Mouse (Mus musculus) ES-E14 (cell line): Measurements from ENCODE around the gene Tnfsf8. TPM values are rescaled to one million over a fixed set of nuclear protein-coding genes. Genes with fewer than 3 reads are reported as not detected.

ENCODE experiments used
- DNase-seq: peaks from one replicate; pipeline ENCODE4 v3.0.0-alpha.2; 2013; ENCODE audit warnings: low read depth, low spot score
- H3K27ac ChIP-seq: 2 replicates; pipeline ENCODE4 v1.5.1; 2012; ENCODE audit warnings: low read depth, mild to moderate bottlenecking, low read length, moderate library complexity, mixed read lengths; ENCODE audit not compliant: poor library complexity, insufficient read depth, severe bottlenecking
- H3K36me3 ChIP-seq: 2 replicates; pipeline ENCODE4 v1.6.1; 2012; ENCODE audit warnings: mild to moderate bottlenecking, low read length, moderate library complexity, mixed read lengths; ENCODE audit not compliant: control insufficient read depth, poor library complexity, insufficient read depth, severe bottlenecking
- H3K4me1 ChIP-seq, 2 experiments: fragments of 150-350 bp in 1 of 2; sonication (generic) in 1 of 2; 2 replicates each; pipeline ENCODE4 v1.6.1; 2012; ENCODE audit warnings: low read length in 2 of 2, mild to moderate bottlenecking in 1 of 2, mixed read lengths in 1 of 2; ENCODE audit not compliant: control insufficient read depth in 2 of 2, insufficient read depth in 2 of 2, poor library complexity in 1 of 2
- H3K4me3 ChIP-seq, 2 experiments: fragments of 150-350 bp in 1 of 2; sonication (generic) in 1 of 2; 2 replicates each; pipeline ENCODE4 v1.5.1; 2012; ENCODE audit warnings: low read length in 2 of 2, low read depth in 1 of 2, mild to moderate bottlenecking in 1 of 2, mixed read lengths in 1 of 2; ENCODE audit not compliant: insufficient read depth in 1 of 2, poor library complexity in 1 of 2, severe bottlenecking in 1 of 2
- H3K9ac ChIP-seq: 2 replicates; pipeline ENCODE4 v1.6.1; 2012; ENCODE audit warnings: low read depth, mild to moderate bottlenecking, low read length, mixed read lengths; ENCODE audit not compliant: poor library complexity, insufficient read depth, severe bottlenecking
- H3K9me3 ChIP-seq: fragments of 150-350 bp; sonication (generic); 2 replicates; pipeline ENCODE4 v1.6.1; 2012; ENCODE audit warnings: low read depth, mild to moderate bottlenecking, low read length; ENCODE audit not compliant: control insufficient read depth, insufficient read depth
- CHD2 ChIP-seq: IDR thresholded peaks from 2 replicates; pipeline ENCODE4 v1.6.1; 2014; ENCODE audit warnings: mild to moderate bottlenecking, low read depth, low read length, inconsistent platforms
- HCFC1 ChIP-seq: IDR thresholded peaks from 2 replicates; pipeline ENCODE4 v1.6.1; 2012; ENCODE audit warnings: low read length, inconsistent platforms, borderline replicate concordance; ENCODE audit not compliant: insufficient read depth
- MAFK ChIP-seq: IDR thresholded peaks from 2 replicates; pipeline ENCODE4 v1.6.1; 2014; ENCODE audit warnings: mild to moderate bottlenecking, low read depth, low read length, inconsistent platforms; ENCODE audit not compliant: insufficient read depth
- ZC3H11A ChIP-seq: IDR thresholded peaks from 2 replicates; pipeline ENCODE4 v1.6.1; 2012; ENCODE audit warnings: low read depth, mild to moderate bottlenecking, inconsistent platforms, low read length, borderline replicate concordance
- ZNF384 ChIP-seq: IDR thresholded peaks from 2 replicates; pipeline ENCODE4 v1.6.1; 2012; ENCODE audit warnings: low read depth, low read length, inconsistent platforms
- in situ Hi-C, 2 experiments: fragments of 600-800 bp; cut with MboI; formaldehyde crosslinking; loops; one replicate each; pipeline ENCODE4 v1.15.1; 2025; ENCODE audit warnings: low sequenced_read_pairs in 2 of 2, inconsistent platforms in 1 of 2; ENCODE audit not compliant: unreplicated experiment in 2 of 2
- total RNA-seq: library from RNA; depleted of rRNA; stranded (reverse); fragments of 300-350 nt; gene quantifications from 2 replicates; pipeline ENCODE4 v1.2.3, GENCODE M21; 2012

Tnfsf8 gene
- total RNA-seq, 1 experiment = 0.04 TPM

GRCm38 (mm10) chr4:63846881-63847597 lies 14.1 kb downstream of the Tnfsf8 start:
- no peak for DNase-seq
- Histone ChIP-seq H3K9me3 (no peaks in the 10 kb centered on the region), H3K27ac (no peak overlapping the region; the same call in 1 of the 2 replicates), H3K4me3 (no peak overlapping the region), H3K4me1 (no peaks in the 10 kb centered on the region), H3K36me3 (no peaks in the 10 kb centered on the region), H3K9ac (no peak overlapping the region)
- TF ChIP-seq HCFC1 (no peak), ZNF384 (no peak), ZC3H11A (no peak), MAFK (no peak), CHD2 (no peak)
- in situ Hi-C loops = no loop called here

- in situ Hi-C loops = no loop called here
- Histone ChIP-seq H3K36me3 (no peaks in the 10 kb centered on the region), H3K9me3 (no peaks in the 10 kb centered on the region), H3K9ac (no peak overlapping the region), H3K4me1 (no peaks in the 10 kb centered on the region), H3K4me3 (no peak overlapping the region), H3K27ac (no peak overlapping the region)
- TF ChIP-seq HCFC1 = no peak
- no peak for TF ChIP-seq CHD2
- TF ChIP-seq ZC3H11A = no peak
- TF ChIP-seq ZNF384 = no peak
- no peak for TF ChIP-seq MAFK
- DNase-seq = no peak
These were observed 15.4 kb downstream of the Tnfsf8 start for GRCm38 (mm10) chr4:63845760-63846159.

- no peak overlapping the region for H3K9ac ChIP-seq
- TF ChIP-seq MAFK = no peak
- no peak for TF ChIP-seq HCFC1
- TF ChIP-seq ZNF384 = no peak
- TF ChIP-seq ZC3H11A = no peak
- TF ChIP-seq CHD2 = no peak
- DNase-seq = peak; percentile 24
- in situ Hi-C loops = no loop called here
- no peak overlapping the region for H3K4me3 ChIP-seq
- H3K36me3 ChIP-seq = no peaks in the 10 kb centered on the region
- H3K27ac ChIP-seq = no peak overlapping the region
- H3K9me3 ChIP-seq = no peaks in the 10 kb centered on the region
- H3K4me1 ChIP-seq = no peaks in the 10 kb centered on the region
These were observed 17.2 kb downstream of the Tnfsf8 start for GRCm38 (mm10) chr4:63843924-63844323.

- in situ Hi-C loops = no loop called here
- TF ChIP-seq ZNF384 (no peak), CHD2 (no peak), MAFK (no peak), HCFC1 (no peak), ZC3H11A (no peak)
- no peaks in the 10 kb centered on the region for H3K9me3 ChIP-seq
- DNase-seq = no peak
- no peaks in the 10 kb centered on the region for H3K36me3 ChIP-seq
- no peak overlapping the region for H3K4me3 ChIP-seq
- no peaks in the 10 kb centered on the region for H3K4me1 ChIP-seq
- H3K9ac ChIP-seq = no peak overlapping the region
- no peak overlapping the region for H3K27ac ChIP-seq
These were observed 18.9 kb downstream of the Tnfsf8 start for GRCm38 (mm10) chr4:63842278-63842677.
